Mouse (Mus musculus): Measurements from ENCODE around the gene Pdzd2.
A peak's percentile ranks its signal among the peaks of the same experiment; 100 is the strongest.

The Pdzd2 gene

GRCm38 (mm10) chr15:12619273-12619672 lies 120.5 kb downstream of the Pdzd2 start:
- no peak for DNase-seq

DNA sequence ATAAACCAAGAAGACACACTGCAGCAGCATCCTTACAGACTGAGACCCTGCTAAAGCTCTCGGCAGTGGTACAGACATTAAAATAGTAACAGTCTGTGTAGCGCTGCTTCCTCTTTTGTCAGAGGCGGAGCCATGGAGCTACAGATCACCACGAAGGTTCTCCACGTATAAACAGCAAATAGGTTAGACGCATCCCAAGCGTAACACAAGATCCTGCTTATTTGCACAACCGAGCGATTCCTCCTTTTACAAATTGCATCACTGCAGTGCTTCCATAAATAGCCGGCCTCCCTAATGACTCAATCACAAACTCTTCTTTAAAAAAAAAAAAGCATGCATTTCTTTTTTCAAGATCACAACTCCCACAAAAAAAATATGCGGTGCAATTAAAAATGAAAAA lies 122.1 kb downstream of the Pdzd2 start:
- DNase-seq: peak; percentile 10

DNA sequence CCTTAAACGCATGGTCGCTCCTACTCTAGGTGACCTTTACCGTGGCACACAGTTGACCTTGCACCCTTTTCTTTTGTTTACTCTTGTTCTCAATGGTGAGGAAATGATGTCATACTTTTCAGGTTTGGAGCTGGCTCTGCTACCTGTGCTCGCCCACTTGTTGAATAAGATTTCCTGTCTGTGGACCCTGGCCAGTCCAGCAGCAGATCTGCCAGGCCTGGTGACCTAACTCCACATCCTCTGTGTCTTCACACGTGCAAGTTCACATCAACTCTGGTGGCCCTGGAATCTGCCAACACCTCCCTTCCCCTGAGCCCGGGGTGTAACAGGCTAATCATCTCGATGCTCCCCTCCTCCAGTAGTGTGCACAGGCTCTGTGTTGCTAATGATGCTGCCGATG lies 122.5 kb downstream of the Pdzd2 start:
- no peak for DNase-seq

- no peak for DNase-seq
Measured at GRCm38 (mm10) chr15:12614944-12615878, 124.5 kb downstream of the Pdzd2 start.

DNA sequence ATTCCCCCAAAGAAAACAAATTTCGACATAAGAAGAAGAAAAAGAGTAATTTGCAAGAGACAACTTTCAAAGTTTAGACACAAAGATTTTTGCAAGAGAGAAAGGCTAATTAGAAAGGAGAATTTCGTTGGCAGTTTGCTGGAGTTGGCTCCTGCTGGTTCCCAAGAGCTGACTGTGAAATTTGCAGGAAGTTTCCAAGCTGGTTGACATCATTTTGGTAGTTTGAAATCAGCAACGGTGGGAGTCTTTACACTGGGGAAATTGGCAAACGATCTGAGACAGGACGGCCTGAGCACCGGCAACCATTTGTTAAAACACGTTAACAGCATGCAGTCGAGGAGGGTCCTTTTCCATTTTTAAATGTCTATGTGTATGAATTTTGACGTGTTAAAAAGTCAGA lies 125.7 kb downstream of the Pdzd2 start:
- no peak for DNase-seq

GRCm38 (mm10) chr15:12612944-12613675 lies 126.6 kb downstream of the Pdzd2 start:
- no peak for DNase-seq

- DNase-seq: no peak
Measured at GRCm38 (mm10) chr15:12608090-12608489, 131.6 kb downstream of the Pdzd2 start.

DNA sequence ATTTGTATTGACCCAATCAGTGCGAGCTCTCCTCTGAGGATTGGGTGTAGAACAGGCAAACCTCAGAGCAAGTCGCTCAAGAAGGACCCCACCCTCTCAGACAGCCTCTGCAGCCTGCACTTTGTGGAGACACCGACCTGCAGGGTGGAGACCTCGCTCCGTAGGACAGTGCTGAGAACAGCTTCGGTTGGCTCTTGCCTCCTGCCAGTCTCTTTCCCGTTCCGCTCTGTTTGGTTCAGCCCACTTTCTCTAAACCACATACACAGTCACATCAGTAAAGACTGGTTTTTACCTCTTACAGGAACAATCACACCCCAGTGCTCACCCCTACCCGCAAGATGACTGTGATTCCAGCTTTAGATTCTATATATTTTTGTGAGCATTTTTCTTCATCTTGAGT lies 133.4 kb downstream of the Pdzd2 start:
- no peak for DNase-seq

GRCm38 (mm10) chr15:12605239-12605993 lies 134.3 kb downstream of the Pdzd2 start:
- no peak for DNase-seq

DNA sequence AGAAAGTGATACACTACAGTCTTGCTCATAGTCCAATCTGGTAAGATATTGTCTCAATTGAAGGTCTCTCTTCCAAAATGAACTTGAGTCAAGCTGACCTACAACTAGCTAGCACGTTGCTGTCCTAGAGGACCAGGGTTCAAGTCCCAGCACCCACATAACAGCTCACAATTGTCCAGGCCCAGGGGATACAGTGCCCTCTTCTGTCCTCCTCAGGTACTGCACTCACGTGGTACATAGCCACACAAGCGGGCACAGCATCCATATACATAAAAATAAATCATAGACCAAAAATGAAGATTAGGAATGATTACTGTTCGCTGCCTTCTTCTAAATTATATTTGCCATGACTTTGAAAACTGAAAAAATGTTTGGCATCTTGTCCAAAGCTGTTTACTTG lies 136.1 kb downstream of the Pdzd2 start:
- DNase-seq: no peak

GRCm38 (mm10) chr15:12593094-12593493 lies 146.6 kb downstream of the Pdzd2 start:
- no peak for DNase-seq

DNA sequence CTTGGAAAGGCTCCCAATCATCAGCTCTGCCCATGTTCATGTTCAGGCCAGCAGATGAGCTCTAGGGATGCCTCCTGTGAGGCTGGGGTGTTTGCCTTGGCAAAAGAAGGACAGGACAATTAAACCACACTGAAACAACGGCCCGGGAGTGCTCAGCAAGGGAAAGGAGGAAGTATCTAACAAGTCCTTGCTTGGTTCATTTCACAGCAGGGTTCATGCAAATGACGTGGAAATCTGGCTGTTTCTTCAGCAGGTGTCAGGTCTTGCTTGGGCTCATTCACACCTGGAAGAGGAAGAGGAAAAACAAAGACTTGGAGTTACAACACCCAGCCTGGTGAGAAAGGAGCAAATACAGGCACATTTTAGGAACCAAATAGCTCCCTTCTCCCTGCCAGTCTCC lies 147.1 kb downstream of the Pdzd2 start:
- no peak for DNase-seq

- no peak for DNase-seq
Measured at GRCm38 (mm10) chr15:12588661-12589060, 151.1 kb downstream of the Pdzd2 start.

- no peak for DNase-seq
Measured at GRCm38 (mm10) chr15:12586852-12587424, 152.8 kb downstream of the Pdzd2 start.

GRCm38 (mm10) chr15:12586154-12586553 lies 153.6 kb downstream of the Pdzd2 start:
- peak; percentile 84 for DNase-seq

GRCm38 (mm10) chr15:12583051-12583450 lies 156.7 kb downstream of the Pdzd2 start:
- no peak for DNase-seq

- DNase-seq: no peak
Measured at GRCm38 (mm10) chr15:12582471-12582870, 157.3 kb downstream of the Pdzd2 start.

GRCm38 (mm10) chr15:12579196-12579595 lies 160.5 kb downstream of the Pdzd2 start:
- no peak for DNase-seq

DNA sequence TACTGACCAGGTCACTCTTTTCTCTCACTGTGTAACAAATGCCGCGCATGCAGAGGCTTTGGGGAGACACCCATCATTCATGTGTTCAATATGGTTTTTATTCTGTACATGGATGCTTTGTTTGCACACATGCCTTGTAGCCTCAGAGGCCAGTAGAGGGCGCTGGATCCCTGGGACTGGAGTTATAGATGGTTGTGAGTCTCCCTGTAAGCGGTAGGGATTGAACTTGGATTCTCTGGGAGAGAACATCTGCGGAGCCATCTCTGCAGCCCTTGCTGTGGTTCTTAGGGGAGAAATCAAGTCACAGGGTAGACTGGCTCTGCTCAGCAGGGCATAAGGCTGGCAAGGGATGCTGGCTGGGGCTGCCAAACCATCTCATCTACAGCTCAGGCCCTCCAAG lies 161.4 kb downstream of the Pdzd2 start:
- peak; percentile 76 for DNase-seq

- DNase-seq: no peak
Measured at GRCm38 (mm10) chr15:12577715-12578114, 162.0 kb downstream of the Pdzd2 start.

DNA sequence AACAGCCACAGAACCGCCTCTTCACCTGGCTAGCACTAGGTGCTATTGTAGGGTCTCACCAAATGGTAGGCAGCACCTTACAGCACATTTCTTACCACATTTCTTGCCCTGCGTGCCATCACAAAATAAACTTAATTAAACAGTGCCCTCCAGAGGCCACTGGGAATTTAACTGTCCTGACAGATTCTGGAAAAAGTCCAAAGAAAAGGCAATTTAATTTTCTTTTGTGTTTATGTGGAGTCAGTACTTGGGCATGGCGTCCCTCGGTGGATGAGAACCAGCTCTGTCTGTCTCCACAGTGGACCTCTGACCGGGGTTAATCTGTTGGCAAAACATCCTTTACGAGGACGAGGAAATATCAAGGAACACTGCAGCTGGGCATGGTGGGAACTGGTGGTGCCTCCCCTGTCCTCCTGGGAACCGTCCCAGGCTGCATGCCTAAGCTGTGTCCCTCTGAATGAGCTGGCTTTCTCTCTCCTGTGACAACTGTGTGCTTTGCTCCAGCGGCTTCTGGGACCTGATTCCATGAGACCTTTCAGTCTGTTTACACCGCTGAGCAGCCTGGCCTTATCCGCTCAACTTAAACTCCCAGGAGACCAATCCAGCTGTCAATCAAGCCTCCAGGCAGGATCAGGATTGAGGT lies 162.5 kb downstream of the Pdzd2 start:
- DNase-seq: peak; percentile 76

GRCm38 (mm10) chr15:12573621-12574020 lies 166.1 kb downstream of the Pdzd2 start:
- no peak for DNase-seq
